Mouse (Mus musculus) MEL (cell line): ENCODE data around the gene Smagp. TPM values are rescaled to one million over a fixed set of nuclear protein-coding genes. Genes with fewer than 3 reads are reported as not detected.

Experiments used
- DNase-seq: peaks from one replicate; pipeline ENCODE4 v3.0.0; 2011; ENCODE audit warnings: low read depth, low spot score
- H3K27ac ChIP-seq: 2 replicates; pipeline ENCODE4 v1.5.1; 2012; ENCODE audit warnings: low read depth, mild to moderate bottlenecking, control low read depth, low read length, moderate library complexity; ENCODE audit not compliant: control insufficient read depth
- H3K27me3 ChIP-seq, 2 experiments: fragments of 150-350 bp in 1 of 2; sonication (generic) in 1 of 2; 2 replicates each; pipeline ENCODE4 v1.6.1; 2012; ENCODE audit warnings: low read length in 2 of 2, mild to moderate bottlenecking in 2 of 2, improper control_type of control experiment in 1 of 2, moderate library complexity in 1 of 2; ENCODE audit not compliant: insufficient read depth in 2 of 2, control insufficient read depth in 1 of 2
- H3K36me3 ChIP-seq, 2 experiments: 2 replicates each; pipeline ENCODE4 v1.6.1; 2012 to 2014; ENCODE audit warnings: low read length in 2 of 2, improper control_type of control experiment in 1 of 2, inconsistent platforms in 1 of 2, mild to moderate bottlenecking in 1 of 2; ENCODE audit not compliant: insufficient read depth in 2 of 2, control insufficient read depth in 1 of 2
- H3K4me1 ChIP-seq, 2 experiments: fragments of 150-350 bp in 1 of 2; sonication (generic) in 1 of 2; 2 replicates each; pipeline ENCODE4 v1.6.1; 2012; ENCODE audit warnings: low read length in 2 of 2, improper control_type of control experiment in 1 of 2, mild to moderate bottlenecking in 1 of 2; ENCODE audit not compliant: insufficient read depth in 2 of 2, control insufficient read depth in 1 of 2
- H3K4me3 ChIP-seq, 2 experiments: fragments of 150-350 bp in 1 of 2; sonication (generic) in 1 of 2; 2 replicates each; pipeline ENCODE4 v1.5.1; 2012; ENCODE audit warnings: low read depth in 2 of 2, low read length in 2 of 2, mild to moderate bottlenecking in 2 of 2, moderate library complexity in 2 of 2, control low read depth in 1 of 2, improper control_type of control experiment in 1 of 2; ENCODE audit not compliant: control insufficient read depth in 1 of 2, insufficient read depth in 1 of 2
- H3K79me2 ChIP-seq: 2 replicates; pipeline ENCODE4 v1.6.1; 2012; ENCODE audit warnings: mild to moderate bottlenecking, low read length, moderate library complexity; ENCODE audit not compliant: control insufficient read depth, poor library complexity, insufficient read depth
- H3K9ac ChIP-seq: 2 replicates; pipeline ENCODE4 v1.6.1; 2012; ENCODE audit warnings: low read depth, mild to moderate bottlenecking, control low read depth, low read length, moderate library complexity; ENCODE audit not compliant: control insufficient read depth, poor library complexity, severe bottlenecking
- H3K9me3 ChIP-seq: fragments of 150-350 bp; sonication (generic); replicated peaks from 2 replicates; pipeline ENCODE4 v1.6.1; 2012; ENCODE audit warnings: mild to moderate bottlenecking, low read length, improper control_type of control experiment, moderate library complexity; ENCODE audit not compliant: insufficient read depth
- CHD1 ChIP-seq: IDR thresholded peaks from 2 replicates; pipeline ENCODE4 v1.6.1; 2012; ENCODE audit warnings: low read depth, mild to moderate bottlenecking, inconsistent platforms, low read length, improper control_type of control experiment
- CTCF ChIP-seq, 3 experiments: IDR thresholded peaks in 2 of 3; conservative IDR thresholded peaks in 1 of 3; 2 replicates each; pipeline ENCODE4 v1.5.1; 2011 to 2012; ENCODE audit warnings: low read length in 3 of 3, low read depth in 2 of 3, mild to moderate bottlenecking in 2 of 3, improper control_type of control experiment in 1 of 3, inconsistent platforms in 1 of 3, mixed read lengths in 1 of 3, moderate library complexity in 1 of 3; ENCODE audit not compliant: control insufficient read depth in 1 of 3, insufficient read depth in 1 of 3, poor library complexity in 1 of 3, severe bottlenecking in 1 of 3
- E2F4 ChIP-seq: IDR thresholded peaks from 2 replicates; pipeline ENCODE4 v1.6.1; 2011; ENCODE audit warnings: low read depth, low read length, improper control_type of control experiment, borderline replicate concordance
- ELF1 ChIP-seq: IDR thresholded peaks from 2 replicates; pipeline ENCODE4 v1.6.1; 2014; ENCODE audit warnings: low read depth, mild to moderate bottlenecking, inconsistent platforms, low read length, improper control_type of control experiment, moderate library complexity
- EP300 ChIP-seq, 2 experiments: IDR thresholded peaks; 2 replicates each; pipeline ENCODE4 v1.6.1; 2011; ENCODE audit warnings: improper control_type of control experiment in 2 of 2, low read length in 2 of 2, low read depth in 1 of 2, mild to moderate bottlenecking in 1 of 2
- ETS1 ChIP-seq: IDR thresholded peaks from 2 replicates; pipeline ENCODE4 v1.6.1; 2012; ENCODE audit warnings: low read depth, mild to moderate bottlenecking, inconsistent platforms, low read length, improper control_type of control experiment, moderate library complexity
- GABPA ChIP-seq: IDR thresholded peaks from 2 replicates; pipeline ENCODE4 v1.6.1; 2012; ENCODE audit warnings: low read depth, mild to moderate bottlenecking, inconsistent platforms, low read length, improper control_type of control experiment, moderate library complexity
- GATA1 ChIP-seq: IDR thresholded peaks from 2 replicates; pipeline ENCODE4 v1.6.1; 2011; ENCODE audit warnings: low read depth, low read length, improper control_type of control experiment
- HCFC1 ChIP-seq: IDR thresholded peaks from 2 replicates; pipeline ENCODE4 v1.6.1; 2012; ENCODE audit warnings: low read depth, mild to moderate bottlenecking, inconsistent platforms, low read length, improper control_type of control experiment, moderate library complexity
- JUND ChIP-seq: IDR thresholded peaks from 2 replicates; pipeline ENCODE4 v1.6.1; 2011; ENCODE audit warnings: low read depth, mild to moderate bottlenecking, improper control_type of control experiment, low read length
- KAT2A ChIP-seq: conservative IDR thresholded peaks from 2 replicates; pipeline ENCODE4 v1.6.1; 2012; ENCODE audit warnings: low read depth, low read length, improper control_type of control experiment, inconsistent platforms
- MAFK ChIP-seq: IDR thresholded peaks from 2 replicates; pipeline ENCODE4 v1.6.1; 2011; ENCODE audit warnings: low read depth, mild to moderate bottlenecking, low read length, improper control_type of control experiment, borderline replicate concordance
- MAX ChIP-seq: IDR thresholded peaks from 2 replicates; pipeline ENCODE4 v1.6.1; 2011; ENCODE audit warnings: low read length, improper control_type of control experiment
- MEF2A ChIP-seq: IDR thresholded peaks from 2 replicates; pipeline ENCODE4 v1.6.1; 2014; ENCODE audit warnings: low read depth, mild to moderate bottlenecking, inconsistent platforms, low read length, improper control_type of control experiment; ENCODE audit not compliant: poor library complexity, insufficient replicate concordance, severe bottlenecking; ENCODE audit errors: extremely low read depth
- MXI1 ChIP-seq: IDR thresholded peaks from 2 replicates; pipeline ENCODE4 v1.6.1; 2011; ENCODE audit warnings: mild to moderate bottlenecking, low read depth, low read length, improper control_type of control experiment
- MYC ChIP-seq: IDR thresholded peaks from 2 replicates; pipeline ENCODE4 v1.6.1; 2011; ENCODE audit warnings: low read depth, mild to moderate bottlenecking, low read length, improper control_type of control experiment, moderate library complexity
- NELFE ChIP-seq: IDR thresholded peaks from 2 replicates; pipeline ENCODE4 v1.6.1; 2011; ENCODE audit warnings: low read depth, low read length, improper control_type of control experiment
- POLR2AphosphoS5 ChIP-seq: IDR thresholded peaks from 2 replicates; pipeline ENCODE4 v1.6.1; 2012; ENCODE audit warnings: low read depth, borderline replicate concordance, mild to moderate bottlenecking, inconsistent platforms, low read length, moderate library complexity, mixed read lengths
- RCOR1 ChIP-seq: IDR thresholded peaks from 2 replicates; pipeline ENCODE4 v1.6.1; 2012; ENCODE audit warnings: low read depth, mild to moderate bottlenecking, inconsistent platforms, low read length, improper control_type of control experiment
- SIN3A ChIP-seq: IDR thresholded peaks from 2 replicates; pipeline ENCODE4 v1.6.1; 2012; ENCODE audit warnings: low read length, improper control_type of control experiment, inconsistent platforms
- SMC3 ChIP-seq: IDR thresholded peaks from 2 replicates; pipeline ENCODE4 v1.6.1; 2011; ENCODE audit warnings: low read depth, low read length, improper control_type of control experiment
- TAL1 ChIP-seq: IDR thresholded peaks from 2 replicates; pipeline ENCODE4 v1.6.1; 2012; ENCODE audit warnings: mild to moderate bottlenecking, inconsistent platforms, low read length, moderate library complexity, mixed read lengths
- TBP ChIP-seq: IDR thresholded peaks from 2 replicates; pipeline ENCODE4 v1.8.0; 2011; ENCODE audit warnings: low read depth, low read length, improper control_type of control experiment
- UBTF ChIP-seq: IDR thresholded peaks from 2 replicates; pipeline ENCODE4 v1.6.1; 2012; ENCODE audit warnings: low read depth, mild to moderate bottlenecking, inconsistent platforms, low read length, improper control_type of control experiment, moderate library complexity, borderline replicate concordance; ENCODE audit not compliant: insufficient read depth
- USF2 ChIP-seq, 2 experiments: IDR thresholded peaks; 2 replicates each; pipeline ENCODE4 v1.6.1; 2011 to 2012; ENCODE audit warnings: improper control_type of control experiment in 2 of 2, low read length in 2 of 2, borderline replicate concordance in 1 of 2, inconsistent platforms in 1 of 2, low read depth in 1 of 2, mild to moderate bottlenecking in 1 of 2; ENCODE audit not compliant: insufficient read depth in 1 of 2
- ZC3H11A ChIP-seq: IDR thresholded peaks from 2 replicates; pipeline ENCODE4 v1.6.1; 2012; ENCODE audit warnings: low read depth, mild to moderate bottlenecking, inconsistent platforms, low read length, improper control_type of control experiment
- ZMIZ1 ChIP-seq: IDR thresholded peaks from 2 replicates; pipeline ENCODE4 v1.6.1; 2012; ENCODE audit warnings: low read depth, mild to moderate bottlenecking, inconsistent platforms, low read length, improper control_type of control experiment, moderate library complexity
- polyA plus RNA-seq, 2 experiments: library from polyadenylated mRNA; stranded (reverse) in 1 of 2; unstranded in 1 of 2; fragments of >175 nt in 1 of 2; fragments of >200 nt in 1 of 2; gene quantifications; 2 replicates each; pipeline versions ENCODE4 v1.2.1 to v1.2.4; 2012; ENCODE audit warnings: low replicate concordance in 2 of 2, low read depth in 1 of 2; ENCODE audit not compliant: insufficient read length in 2 of 2, insufficient read depth in 1 of 2, missing spikeins in 1 of 2
- total RNA-seq: library from RNA; depleted of rRNA; stranded (reverse); fragments of 300-350 nt; gene quantifications from 2 replicates; pipeline ENCODE4 v1.2.3, GENCODE M21; 2012

The Smagp gene
- total and polyA plus RNA-seq, 3 experiments: 2.6 to 22.6 TPM; not detected in 1

- no peaks in the 10 kb centered on the region for H3K4me1 ChIP-seq
- DNase-seq: no peak
- no peak for TF ChIP-seq USF2 (IDR thresholded peaks at IDR 0.05; ENCODE audit: borderline replicate concordance in 1 of 2, insufficient read depth in 1 of 2, low read depth in 1 of 2, low read length in 2 of 2)
- no peak for TF ChIP-seq GABPA
- no peak for TF ChIP-seq MAFK
- no peak for TF ChIP-seq TBP
- no peak for TF ChIP-seq ZC3H11A
- no peak for TF ChIP-seq E2F4
- no peak for TF ChIP-seq ETS1
- no peak for TF ChIP-seq TAL1
- TF ChIP-seq HCFC1: no peak
- TF ChIP-seq KAT2A: no peak
- TF ChIP-seq ZMIZ1: no peak
- TF ChIP-seq SIN3A: no peak
- TF ChIP-seq CHD1: no peak
- no peak for TF ChIP-seq MYC
- no peak for TF ChIP-seq GATA1
- TF ChIP-seq POLR2AphosphoS5: no peak
- no peak for TF ChIP-seq CTCF (IDR thresholded peaks at IDR 0.05 in 2 of 3, conservative IDR thresholded peaks at IDR 0.05 in 1 of 3; ENCODE audit: control insufficient read depth in 1 of 3, insufficient read depth in 1 of 3, low read depth in 2 of 3, low read length in 3 of 3, poor library complexity in 1 of 3, severe bottlenecking in 1 of 3)
- no peak for TF ChIP-seq MAX
- TF ChIP-seq, all 39 proteins: peak for 0
- Histone ChIP-seq H3K36me3 (no peaks in the 10 kb centered on the region), H3K27me3 (peaks cover 0 to 3% of the 10 kb centered on the region in 2 experiments; a peak in 2 of 4 replicates), H3K79me2 (no peaks in the 10 kb centered on the region), H3K9me3 (no peaks in the 10 kb centered on the region), H3K9ac (no peak overlapping the region), H3K4me3 (no peak overlapping the region), H3K27ac (no peak overlapping the region)
Observed at GRCm38 (mm10) chr15:100590436-100590835, 46.3 kb downstream of the Smagp start.

- no peak overlapping the region for H3K9ac ChIP-seq
- H3K27ac ChIP-seq: no peak overlapping the region
- H3K4me3 ChIP-seq: no peak overlapping the region
- H3K27me3 ChIP-seq: no peaks in the 10 kb centered on the region; a peak in 1 of 4 replicates
- no peaks in the 10 kb centered on the region for H3K36me3 ChIP-seq
- DNase-seq: no peak
- no peaks in the 10 kb centered on the region for H3K79me2 ChIP-seq
- no peak for TF ChIP-seq NELFE
- no peak for TF ChIP-seq TAL1
- no peak for TF ChIP-seq RCOR1
- TF ChIP-seq EP300 (IDR thresholded peaks at IDR 0.05; ENCODE audit: low read depth in 1 of 2, low read length in 2 of 2): no peak
- no peak for TF ChIP-seq E2F4
- no peak for TF ChIP-seq MAX
- no peak for TF ChIP-seq MAFK
- TF ChIP-seq UBTF: no peak
- no peak for TF ChIP-seq MEF2A
- TF ChIP-seq ZMIZ1: no peak
- no peak for TF ChIP-seq SMC3
- TF ChIP-seq ELF1: no peak
- TF ChIP-seq MXI1: no peak
- no peak for TF ChIP-seq POLR2AphosphoS5
- TF ChIP-seq JUND: no peak
- TF ChIP-seq GATA1: no peak
- H3K4me1 ChIP-seq: no peaks in the 10 kb centered on the region
- H3K9me3 ChIP-seq: no peaks in the 10 kb centered on the region
Observed at GRCm38 (mm10) chr15:100588297-100588696, 48.4 kb downstream of the Smagp start.
